Mouse (Mus musculus) ZHBTc4 (cell line): ENCODE results near the gene Dgke.
A peak's percentile ranks its signal among the peaks of the same experiment; 100 is the strongest.
"Not testable (repeated sequence)": the region's sequence is repeated elsewhere in the genome, so short reads cannot be mapped to it uniquely, and the experiment has no call there.

Experiments
- DNase-seq: peaks from one replicate; pipeline ENCODE4 v3.0.0-alpha.2; 2011; ENCODE audit warnings: low read depth, low spot score

The Dgke gene

DNA sequence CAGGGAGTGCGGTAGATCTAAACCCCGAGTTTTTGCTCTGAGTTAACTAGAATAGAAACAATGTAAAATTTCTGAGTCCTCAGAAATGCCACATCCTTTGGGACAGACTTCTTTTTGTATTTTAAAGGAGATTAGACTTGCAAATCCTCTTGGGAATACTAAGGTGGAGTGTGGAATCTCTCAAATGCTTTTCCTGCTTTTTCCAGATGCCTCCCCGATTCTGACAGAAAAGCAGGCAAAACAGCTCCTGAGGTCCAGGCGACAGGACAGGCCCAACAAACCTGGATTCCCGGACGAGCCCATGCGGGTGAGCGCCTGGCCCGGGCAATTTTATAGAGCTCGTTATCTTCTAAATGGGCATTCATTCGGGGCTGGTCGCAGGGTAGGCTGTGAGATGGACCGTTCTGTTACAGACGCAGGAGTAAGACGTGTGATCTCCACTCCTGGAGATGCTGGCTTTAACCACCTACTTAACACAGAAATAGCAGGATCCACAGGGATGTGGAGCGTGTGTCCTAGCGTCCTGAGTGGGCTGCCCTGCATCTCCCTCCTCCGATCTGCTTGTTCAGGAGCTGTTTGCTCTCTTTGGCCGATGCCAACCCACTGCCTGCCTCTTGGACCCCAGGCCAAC lies 8.2 kb upstream of the Dgke start:
- no peak for DNase-seq

DNA sequence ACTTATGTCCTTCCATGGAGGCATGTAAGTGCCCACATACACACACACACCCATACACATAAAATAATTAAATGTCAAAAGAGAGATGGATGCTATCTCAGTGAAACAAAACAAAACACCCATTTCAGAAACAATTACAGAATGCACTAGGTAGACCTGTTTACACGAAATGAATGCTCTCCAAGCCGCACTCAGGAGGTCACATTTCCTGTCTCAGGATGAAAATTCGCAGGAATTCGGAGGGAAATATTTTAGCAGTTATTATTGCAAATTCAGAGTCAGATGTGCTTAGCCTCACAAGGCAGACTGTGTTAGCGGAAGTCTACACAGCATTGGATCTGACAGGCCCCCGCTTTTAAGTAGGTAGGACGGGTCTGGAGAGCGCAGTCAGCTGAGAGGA lies 6.9 kb upstream of the Dgke start, which contains the start of gene Gm525:
Gene Gm525 (plus strand): TSS at position 301 of the 400 bp plus-strand sequence.
- DNase-seq = no peak

DNA sequence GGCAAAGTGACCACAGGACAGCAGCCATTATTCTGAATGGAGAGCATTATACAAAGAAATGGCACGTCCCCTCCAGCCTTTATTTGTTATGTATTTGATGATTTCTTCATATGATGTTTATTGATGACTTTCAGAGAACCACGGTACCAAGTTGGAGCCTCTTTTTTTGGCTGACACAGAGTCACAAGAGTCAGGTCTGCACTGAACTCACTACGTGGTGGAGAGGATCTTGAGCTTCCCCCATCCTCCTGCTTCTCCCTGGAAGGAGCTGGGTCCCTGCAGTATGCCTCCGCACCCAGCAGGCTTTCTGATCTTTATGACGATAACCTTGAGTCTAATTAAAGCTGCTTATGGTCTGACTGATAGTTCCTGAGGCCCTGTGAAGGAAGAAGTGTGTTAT lies 4.9 kb upstream of the Dgke start:
- DNase-seq = no peak

DNA sequence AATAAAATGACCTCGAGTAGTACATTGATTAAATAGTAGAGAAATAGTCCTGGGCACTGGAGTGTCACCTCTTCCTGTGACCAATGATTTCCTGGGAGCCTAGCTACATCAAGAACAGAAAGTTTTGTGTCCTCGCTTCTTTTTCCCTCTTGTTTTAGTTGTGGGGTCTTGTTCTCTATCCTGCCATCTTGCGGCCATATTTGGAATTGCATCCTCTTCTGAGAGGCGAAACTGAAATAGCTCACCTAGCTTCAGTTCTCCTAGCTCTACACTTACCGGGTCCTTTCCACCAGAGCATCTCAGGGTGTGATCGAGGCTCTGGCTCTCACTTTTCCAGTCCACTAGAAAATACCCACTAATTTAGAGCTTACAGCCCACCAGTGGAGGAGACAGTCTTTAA lies 2.7 kb upstream of the Dgke start:
- peak; percentile 87 for DNase-seq

DNA sequence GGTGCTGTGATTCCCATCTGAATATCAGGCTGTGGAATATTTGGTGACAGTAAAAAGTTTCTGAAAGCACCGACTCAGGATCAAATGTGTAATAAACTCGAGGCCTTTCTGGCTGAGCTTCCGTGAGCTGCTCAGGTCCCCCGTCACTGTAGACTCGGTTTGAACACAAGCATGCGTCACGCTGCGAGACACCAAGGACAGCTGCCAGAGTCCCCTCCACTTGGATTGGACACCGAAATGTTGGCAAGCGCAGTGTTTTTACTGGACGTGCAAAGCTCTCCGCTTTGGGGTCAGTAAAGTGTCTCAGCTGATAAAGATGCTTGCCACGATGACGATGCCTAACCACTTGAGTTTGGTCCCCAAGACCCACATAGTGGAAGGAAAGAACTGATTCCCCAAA lies 2.0 kb upstream of the Dgke start:
- peak; percentile 64 for DNase-seq

DNA sequence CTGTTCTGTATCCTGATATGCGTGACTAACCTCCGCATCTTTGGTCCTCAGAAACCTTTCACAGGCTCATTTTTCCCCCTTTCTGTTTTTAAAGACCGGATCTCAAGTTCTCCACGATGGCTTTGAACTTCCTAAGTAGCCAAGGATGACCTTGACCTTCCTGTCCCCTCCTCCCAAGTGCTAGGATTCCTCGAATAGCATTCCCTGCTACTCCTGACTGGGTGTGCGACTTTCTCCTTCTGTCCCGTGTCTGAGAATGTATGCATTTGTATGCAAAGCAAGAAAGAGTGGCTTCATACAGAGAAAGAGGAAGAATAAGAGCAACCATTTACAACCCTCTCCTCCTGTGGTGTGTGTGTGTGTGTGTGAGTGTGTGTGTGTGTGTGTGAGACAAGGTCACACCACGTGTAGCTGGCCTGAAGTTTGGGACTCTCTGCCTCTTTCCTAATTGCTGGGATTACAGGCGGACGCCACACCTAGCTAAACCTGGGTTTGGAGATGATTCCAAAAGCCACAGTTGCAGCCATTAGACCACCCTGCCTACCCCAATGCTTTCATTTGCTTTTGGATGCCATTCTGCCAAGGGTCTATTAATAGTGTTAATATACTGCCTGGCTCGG lies 1.3 kb upstream of the Dgke start:
- DNase-seq = peak; percentile 97

DNA sequence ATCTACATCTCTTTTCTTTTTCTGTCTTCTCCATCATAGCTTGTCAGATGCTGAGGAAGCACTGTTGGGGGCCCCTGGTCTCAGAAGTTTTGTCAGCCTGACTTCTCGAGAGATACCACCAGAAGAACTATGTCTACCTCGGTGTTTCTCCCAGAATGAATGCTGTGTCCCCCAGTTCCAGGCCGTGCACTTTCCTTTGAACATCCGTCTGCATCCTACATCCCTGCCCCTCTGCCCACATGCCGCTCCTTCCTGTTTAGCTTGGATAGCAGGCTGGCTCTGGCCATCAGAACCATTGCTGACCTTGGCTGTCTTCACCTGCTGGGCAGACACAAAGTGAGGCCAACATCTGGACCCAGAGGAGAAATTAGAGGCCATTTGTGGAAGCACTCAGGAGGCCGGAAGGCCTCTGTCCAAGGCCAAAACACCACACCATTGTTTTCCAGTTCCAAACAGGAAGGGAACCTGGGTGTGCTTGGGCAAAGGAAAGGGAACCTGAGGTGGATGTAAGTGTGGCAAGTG lies 712 bp upstream of the Dgke start:
- DNase-seq = no peak

DNA sequence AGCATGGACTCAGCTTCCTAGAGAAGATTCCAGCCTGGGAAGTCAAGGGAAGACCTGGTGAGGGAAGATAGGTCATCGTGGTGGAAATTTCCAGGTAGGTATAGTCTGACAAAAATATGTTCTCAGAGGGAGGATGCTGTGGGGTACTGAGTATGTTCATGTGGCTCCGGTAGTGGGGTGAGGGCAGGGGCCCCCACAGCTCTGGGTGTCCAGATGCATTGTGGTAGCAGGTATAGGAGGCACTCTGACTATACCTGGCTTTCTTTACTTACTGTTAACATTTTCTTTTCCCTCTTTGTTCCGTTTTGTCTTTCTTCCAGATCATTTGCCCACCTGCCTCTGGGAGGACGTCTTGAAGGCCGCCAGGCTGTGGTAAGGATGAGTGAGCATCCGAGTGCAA lies 524 bp downstream of the Dgke start:
- no peak for DNase-seq

DNA sequence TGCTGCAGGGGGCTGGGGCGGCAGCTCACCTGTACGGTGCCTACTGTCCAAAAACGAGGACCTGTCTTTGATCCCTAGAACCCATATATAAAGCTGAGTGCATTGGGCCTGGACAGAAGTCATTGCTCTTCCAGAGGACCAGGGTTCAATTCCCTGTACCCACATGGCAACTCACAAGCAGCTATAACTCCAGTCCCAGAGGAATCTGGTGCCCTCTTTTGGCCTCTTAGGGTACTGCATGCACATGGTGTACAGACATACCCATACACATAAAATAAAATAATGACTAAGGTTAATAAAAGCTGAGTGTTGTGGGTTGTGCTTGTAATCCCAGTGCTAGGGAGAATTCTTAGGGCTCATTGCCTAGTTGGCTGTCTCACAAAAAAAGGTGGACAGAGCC lies 1.4 kb downstream of the Dgke start:
- peak; percentile 82 for DNase-seq

DNA sequence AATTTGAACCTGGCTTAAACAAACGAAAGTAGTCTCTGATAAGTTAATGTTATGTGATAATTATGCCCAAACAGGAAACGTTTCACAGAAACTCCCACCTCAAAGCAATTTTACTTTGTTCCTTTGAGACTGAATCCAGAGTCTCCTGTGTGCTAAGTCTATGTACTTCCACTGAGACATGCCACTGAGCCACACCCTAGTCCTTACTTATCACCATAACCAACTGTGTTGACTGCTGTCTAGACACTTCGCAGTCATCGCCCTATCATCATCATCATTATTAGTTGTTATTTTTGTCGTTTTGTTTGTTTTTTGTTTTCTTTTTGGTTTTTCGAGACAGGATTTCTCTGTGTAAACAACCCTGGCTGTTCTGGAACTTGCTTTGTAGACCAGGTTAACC lies 2.3 kb downstream of the Dgke start:
- DNase-seq = no peak

DNA sequence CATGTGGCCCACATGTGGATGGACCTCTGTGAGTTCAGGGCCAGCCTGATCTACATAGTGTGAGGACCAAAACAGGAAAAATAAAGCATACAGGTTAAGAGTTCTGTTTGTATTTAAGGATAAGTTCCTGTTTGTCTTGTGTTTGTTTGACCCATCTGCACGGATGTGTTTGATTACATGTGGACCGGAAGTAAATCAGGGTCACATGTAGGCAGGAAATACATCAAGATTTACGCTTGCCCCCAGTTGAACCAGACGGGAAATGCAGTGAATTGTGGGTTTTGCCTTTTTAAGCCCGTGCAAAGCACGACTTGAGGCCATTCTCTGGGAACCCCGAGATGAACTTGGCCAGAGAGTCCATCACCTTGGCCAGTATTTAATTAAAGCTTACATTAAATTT lies 5.3 kb downstream of the Dgke start:
- DNase-seq = no peak

DNA sequence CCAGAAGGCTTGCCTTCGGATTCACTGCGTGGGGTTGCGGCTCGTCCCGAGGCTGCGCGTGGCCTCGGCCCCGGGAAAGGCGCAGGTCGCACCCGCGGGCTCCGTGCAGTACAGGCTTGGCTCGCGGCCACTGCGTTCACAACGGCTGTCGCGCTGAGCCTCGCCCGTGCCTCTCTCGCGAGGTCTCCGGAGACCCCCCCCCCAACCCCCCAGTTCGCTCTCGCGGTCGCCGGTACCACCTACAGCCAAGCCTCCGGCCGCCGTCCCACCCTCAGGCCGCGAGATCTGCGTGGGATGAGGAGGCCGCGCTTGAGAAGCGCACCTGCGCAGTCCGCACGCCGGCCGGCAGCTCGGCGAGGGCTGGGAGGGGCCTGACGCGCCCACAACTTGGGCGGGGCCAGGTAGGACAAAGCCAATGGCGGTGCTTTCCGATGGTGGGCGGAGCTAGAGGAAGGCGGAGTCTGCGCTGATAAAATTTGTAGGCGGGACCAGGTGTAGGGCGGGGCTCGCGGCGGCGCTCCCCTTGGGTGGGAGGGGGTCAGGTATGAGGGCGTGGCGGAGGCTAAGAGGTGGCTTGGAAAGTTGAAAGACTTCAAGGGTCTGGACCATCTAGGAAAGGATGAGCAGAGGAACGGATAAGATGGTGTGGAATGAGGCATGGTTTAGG lies 6.1 kb downstream of the Dgke start:
- DNase-seq = peak; percentile 99

DNA sequence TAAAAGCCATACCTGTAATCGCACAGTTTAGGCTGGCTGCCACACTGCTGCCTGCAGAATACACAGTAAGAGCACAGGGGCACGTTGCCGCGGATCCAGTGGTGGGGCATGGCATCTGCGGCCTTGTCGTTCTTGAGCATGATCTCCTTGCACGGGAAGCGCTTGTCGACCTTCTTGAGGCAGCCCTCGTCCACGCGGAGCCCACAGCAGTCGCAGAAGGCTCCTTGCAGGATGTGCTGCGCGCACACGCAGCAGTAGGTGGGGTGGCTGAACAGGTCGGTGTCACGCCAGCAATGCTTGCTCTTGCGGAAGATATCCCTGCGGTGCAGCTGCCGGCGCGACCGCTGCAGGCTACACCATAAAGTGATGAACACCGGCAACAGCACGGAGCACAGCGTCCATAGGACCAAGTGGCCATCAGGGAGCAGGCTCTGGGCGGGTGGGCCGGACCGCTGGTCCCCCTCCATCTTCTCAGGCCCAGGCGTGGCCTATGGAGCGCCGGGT lies 6.7 kb downstream of the Dgke start:
- peak; percentile 62 for DNase-seq

DNA sequence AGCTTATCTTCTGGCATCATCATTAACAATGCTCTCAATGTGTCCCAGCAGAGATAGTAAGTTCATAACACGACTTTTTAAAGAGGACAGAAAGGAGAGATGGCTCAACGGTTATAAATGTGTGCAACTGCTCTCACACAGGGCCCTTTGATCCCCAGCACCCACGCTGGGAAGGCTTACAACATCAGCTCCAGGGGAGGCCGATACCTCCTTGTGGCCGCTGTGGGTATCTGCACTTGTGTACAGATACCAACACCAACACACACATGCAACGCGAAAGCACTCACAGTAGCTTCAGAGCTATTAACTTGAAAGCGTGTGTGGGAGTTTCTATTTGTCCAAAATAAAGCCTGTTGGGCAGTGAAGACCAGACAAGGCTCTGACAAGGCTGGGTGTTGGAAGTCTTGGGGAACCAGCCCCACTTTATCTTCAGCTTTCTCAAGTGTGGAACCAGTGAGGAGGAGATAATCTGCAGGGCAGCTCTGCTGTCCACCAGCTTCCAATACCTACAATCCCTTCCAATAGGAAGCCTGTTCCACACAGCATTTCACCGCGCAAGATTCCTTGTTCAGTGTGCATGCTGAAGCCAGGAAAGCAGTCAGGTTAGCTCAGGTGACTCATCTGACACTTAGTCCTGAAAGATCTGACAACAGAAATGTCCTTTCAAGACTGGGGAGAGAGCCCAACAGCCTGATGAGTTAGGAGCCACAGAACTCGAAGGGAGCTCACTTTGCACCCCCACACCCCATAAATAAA lies 8.0 kb downstream of the Dgke start:
- DNase-seq = peak; percentile 92

DNA sequence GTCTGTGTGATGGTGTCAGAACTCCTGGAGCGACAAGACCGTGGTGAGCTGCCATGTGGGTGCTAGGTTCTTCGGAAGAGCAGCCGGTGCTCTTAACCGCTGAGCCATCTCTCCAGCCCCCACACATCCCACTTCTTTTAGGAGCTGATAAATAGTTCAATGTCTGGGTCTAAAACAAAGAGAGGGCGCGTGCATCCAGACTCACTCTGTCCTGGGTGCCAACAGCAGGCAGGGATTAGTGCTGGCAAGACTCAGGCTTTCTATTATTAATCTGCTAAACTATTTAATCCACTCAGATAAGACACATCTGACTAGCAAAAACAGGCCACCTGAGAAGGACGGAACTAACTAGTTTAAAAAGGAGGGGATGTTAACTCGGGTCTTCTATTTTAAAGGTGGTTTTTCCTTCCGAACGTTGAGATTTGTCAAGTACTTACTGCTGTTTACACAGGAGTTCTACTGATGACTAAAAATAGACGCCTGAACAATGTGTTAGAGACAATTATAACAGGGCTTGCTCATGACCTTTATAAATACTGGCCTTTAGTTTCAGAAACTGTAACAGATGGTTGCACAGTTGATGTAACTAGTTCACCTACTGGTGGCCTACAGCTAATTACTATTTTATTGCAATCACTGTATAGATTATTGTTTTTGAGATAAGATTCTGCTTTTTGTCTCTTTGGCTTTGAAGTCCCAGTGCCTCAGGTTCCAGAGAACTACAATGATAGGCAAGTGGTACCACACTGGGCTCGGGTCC lies 10.5 kb downstream of the Dgke start:
- no peak for DNase-seq

DNA sequence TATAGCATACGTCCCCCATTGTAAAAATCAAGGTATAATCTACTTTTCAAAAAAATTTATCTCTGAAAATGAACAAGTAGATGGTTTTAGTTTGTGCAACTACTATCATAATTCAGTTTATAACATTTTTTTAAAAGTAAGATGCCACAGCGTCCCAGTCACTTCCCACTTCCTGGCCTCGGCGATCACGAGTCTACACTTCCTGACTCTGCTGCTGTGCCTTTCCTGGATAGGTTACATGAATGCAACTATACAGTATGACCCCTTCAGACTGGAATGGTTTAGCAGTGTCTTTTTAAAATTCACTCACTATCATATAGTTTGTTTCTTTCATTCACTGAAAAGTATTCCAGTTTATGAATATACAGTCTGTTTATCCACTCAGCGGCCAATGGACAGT lies 14.9 kb downstream of the Dgke start:
- DNase-seq = no peak

DNA sequence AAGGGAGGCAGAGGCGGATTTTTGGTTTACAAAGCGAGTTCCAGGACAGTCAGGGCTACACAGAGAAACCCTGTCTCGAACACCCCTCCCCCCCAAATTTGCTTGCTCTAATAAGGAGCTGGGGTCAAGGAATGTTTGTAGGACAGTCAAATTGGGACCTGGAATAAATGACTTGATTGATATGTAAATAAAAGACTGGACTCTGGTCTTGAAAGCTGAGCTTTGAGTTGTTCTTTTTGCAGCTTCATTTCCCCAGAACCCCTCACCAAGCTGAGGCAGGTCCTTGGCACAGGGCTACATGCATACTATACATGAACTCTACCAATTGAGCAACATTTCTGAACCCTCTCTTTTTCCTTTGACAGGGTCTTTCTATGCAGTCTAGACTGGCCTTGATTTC lies 20.6 kb downstream of the Dgke start:
- peak; percentile 76 for DNase-seq

DNA sequence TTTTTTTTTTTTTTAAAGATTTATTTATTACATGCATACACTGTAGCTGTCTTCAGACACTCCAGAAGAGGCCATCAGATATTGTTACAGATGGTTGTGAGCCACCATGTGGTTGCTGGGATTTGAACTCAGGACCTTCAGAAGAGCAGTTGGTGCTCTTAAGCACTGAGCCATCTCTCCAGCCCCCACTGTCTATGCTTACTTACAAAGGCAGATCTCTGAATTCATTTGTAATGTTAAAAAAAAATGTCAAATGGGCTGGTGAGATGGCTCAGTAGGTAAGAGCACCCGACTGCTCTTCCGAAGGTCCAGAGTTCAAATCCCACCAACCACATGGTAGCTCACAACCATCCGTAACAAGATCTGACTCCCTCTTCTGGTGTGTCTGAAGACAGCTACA lies 21.1 kb downstream of the Dgke start:
- peak; percentile 67 for DNase-seq

DNA sequence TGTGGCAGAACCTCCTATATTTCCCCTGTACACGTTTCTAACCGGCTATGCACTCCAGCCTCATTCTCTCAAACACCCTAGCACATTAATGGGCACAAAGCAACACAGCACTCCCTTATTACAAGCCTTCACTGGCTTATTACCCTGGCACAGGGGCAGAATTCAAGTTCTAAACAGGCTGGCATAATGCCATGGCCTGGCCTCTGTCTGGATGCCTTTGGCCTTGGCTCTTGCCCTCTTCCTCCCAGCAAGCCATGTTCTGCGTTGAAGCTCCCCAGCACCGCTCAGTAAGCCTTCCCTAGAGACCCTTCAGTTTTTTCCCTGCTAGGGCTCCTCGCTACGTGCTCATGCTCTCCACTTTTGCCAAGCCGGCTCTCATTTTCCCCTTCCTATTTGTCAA lies 23.6 kb downstream of the Dgke start:
- no peak for DNase-seq

DNA sequence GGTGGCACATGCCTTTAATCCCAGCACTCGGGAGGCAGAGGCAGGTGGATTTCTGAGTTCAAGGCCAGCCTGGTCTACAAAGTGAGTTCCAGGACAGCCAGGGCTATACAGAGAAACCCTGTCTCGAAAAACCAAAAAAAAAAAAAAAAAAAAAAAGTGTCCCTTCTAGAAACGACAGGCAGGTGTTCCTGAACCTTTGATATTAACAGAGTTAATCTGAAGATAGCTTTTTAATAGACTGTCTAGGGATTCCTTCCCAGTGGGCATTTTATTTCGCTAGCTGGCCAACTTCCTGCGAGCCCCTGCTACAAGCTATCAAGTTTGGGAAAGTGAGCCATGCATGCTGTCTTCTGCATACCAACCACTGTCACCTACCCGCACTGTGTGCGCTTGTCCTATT lies 25.6 kb downstream of the Dgke start:
- DNase-seq = not testable (repeated sequence)

DNA sequence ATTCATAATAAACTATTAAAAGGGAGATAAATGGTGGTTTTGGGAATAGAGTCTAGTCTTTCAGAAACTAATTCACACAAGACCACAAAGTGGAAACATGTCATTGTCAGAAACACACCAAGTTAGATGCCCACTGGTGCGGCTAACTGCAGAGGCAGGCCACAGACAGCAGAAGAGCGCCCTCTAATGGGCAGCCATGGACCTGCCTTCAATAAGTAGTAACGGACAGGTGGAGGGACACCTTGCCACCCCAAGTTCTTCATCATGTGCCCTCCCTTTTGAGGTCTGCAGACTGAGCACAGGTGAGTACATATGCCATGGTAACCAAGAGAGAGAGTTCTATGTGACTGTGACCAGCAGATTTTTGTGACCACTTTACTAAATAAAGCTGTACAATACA lies 27.3 kb downstream of the Dgke start:
- peak; percentile 76 for DNase-seq
